8 mouse cellular contexts compared by ENCODE assay signal in the genomic region with DNA sequence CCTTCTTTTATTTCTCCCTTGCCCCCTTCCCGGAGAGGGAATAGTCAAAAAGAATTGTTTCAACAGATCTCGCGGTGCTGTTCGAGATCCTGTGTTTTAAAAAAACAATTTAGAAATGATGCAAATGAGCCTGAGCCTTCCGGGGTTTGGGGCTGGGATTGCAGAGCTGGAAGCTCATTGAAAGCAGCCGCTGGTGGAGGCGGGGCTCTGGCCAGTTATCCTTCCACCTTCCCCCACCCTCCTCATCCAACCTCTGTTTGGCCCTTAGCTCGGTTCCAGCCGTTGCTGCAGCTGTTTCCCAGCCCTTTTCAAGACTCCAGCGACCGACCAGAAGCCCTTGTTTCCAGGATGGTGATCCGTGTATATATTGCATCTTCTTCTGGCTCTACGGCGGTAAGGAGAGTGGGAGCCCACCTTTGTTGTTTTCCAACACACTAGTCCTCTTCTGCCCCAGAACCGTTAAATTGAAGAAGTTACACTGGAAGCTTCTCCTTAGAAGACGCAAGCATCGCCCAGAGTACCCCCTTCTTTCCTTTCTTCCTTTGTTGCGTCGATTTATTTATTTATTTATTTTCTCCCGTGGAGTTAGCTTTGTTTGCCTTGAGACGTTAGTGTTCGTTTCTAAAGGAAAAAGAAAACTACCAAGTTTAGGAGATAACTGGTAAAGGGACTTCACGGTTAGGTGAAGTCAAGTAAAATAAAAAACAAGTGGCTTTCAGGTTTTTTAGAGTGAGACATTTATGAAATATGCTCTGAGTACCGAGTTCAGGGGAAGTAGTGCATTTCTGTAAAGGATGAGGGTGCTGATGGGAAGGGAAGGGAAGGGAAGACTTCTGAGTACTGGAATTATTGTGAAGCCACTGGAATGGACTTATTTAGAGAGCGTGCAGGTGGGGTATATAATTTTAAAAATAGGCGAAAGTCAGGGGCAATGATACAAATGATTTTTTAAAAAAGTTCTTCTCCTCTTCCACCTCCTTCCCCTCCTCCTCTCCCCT. TPM values are rescaled to one million over a fixed set of nuclear protein-coding genes. Genes with fewer than 3 reads are reported as not detected.
DNase-seq lines count a peak whose midpoint lies in the region; ATAC-seq and TF ChIP-seq lines count a peak whose summit lies in the region.

A gene (plus strand): TSS at position 121 of the 998 bp plus-strand sequence.

- ATAC-seq in cerebellum, adult (ENCODE audit: insufficient number of reproducible peaks, low FRiP score, low TSS enrichment), result peak; percentile 66; the same call in 1 of the 2 replicates
- ATAC-seq in forebrain, embryonic 13.5 days, result peak; percentile 98
- peak; percentile 97 for ATAC-seq in heart, postnatal 0 days (ENCODE audit: insufficient read depth, low read depth)
- peak; percentile 98 for ATAC-seq in neural tube, embryonic 14.5 days (ENCODE audit: low read depth)

- H3K27me3 ChIP-seq in forebrain, embryonic 13.5 days, result no peaks in the 10 kb centered on the region
- no peaks in the 10 kb centered on the region for H3K27me3 ChIP-seq in heart, postnatal 0 days (ENCODE audit: control insufficient read depth, insufficient read depth, low read length)
- H3K27me3 ChIP-seq in neural tube, embryonic 14.5 days (ENCODE audit: control insufficient read depth, insufficient read depth, low read length), result no peaks in the 10 kb centered on the region

- peak within 1 kb of the TSS; percentile 58 for H3K4me2 ChIP-seq in forebrain, embryonic 13.5 days
- H3K4me2 ChIP-seq in heart, postnatal 0 days (ENCODE audit: low read depth, low read length), result peak within 1 kb of the TSS; percentile 58
- peak within 1 kb of the TSS; percentile 50 for H3K4me2 ChIP-seq in neural tube, embryonic 14.5 days (ENCODE audit: low read depth, low read length)

- peak within 1 kb of the TSS; percentile 88 for H3K27ac ChIP-seq in forebrain, embryonic 13.5 days
- peak within 1 kb of the TSS; percentile 84 for H3K27ac ChIP-seq in heart, postnatal 0 days (ENCODE audit: low read depth)
- H3K27ac ChIP-seq in neural tube, embryonic 14.5 days (ENCODE audit: low read depth, low read length), result peak within 1 kb of the TSS; percentile 89

- peak; percentile 76 for DNase-seq in ES-CJ7 (ENCODE audit: low read depth, low spot score)
- DNase-seq in heart, postnatal 0 days (ENCODE audit: low spot score), result peak; percentile 87
- peak; percentile 81 to 89 for DNase-seq in kidney, postnatal 4 days
- DNase-seq in lung, adult 18-20 months, result peak; percentile 79 to 87
- peak; percentile 73 for DNase-seq in testis, postnatal 14 days (ENCODE audit: low spot score)

- H3K4me3 ChIP-seq in forebrain, embryonic 13.5 days, result peak within 1 kb of the TSS; percentile 53
- H3K4me3 ChIP-seq in heart, postnatal 0 days (ENCODE audit: low read depth, low read length), result peak within 1 kb of the TSS; percentile 72
- peak within 1 kb of the TSS; percentile 44 for H3K4me3 ChIP-seq in neural tube, embryonic 14.5 days (ENCODE audit: low read depth, low read length)

- H3K9me3 ChIP-seq in forebrain, embryonic 13.5 days (replicated peaks), result no peaks in the 10 kb centered on the region
- no peaks in the 10 kb centered on the region for H3K9me3 ChIP-seq in heart, postnatal 0 days (replicated peaks; ENCODE audit: control insufficient read depth, low read length)
- H3K9me3 ChIP-seq in neural tube, embryonic 14.5 days (ENCODE audit: control insufficient read depth, low read length), result no peaks in the 10 kb centered on the region

- H3K36me3 ChIP-seq in forebrain, embryonic 13.5 days (ENCODE audit: poor library complexity, severe bottlenecking), result no peaks in the 10 kb centered on the region
- H3K36me3 ChIP-seq in heart, postnatal 0 days (replicated peaks; ENCODE audit: control insufficient read depth, insufficient read depth, low read length), result no peaks in the 10 kb centered on the region
- no peaks in the 10 kb centered on the region for H3K36me3 ChIP-seq in neural tube, embryonic 14.5 days (ENCODE audit: control insufficient read depth, insufficient read depth, low read length)

- WGBS in forebrain, embryonic 13.5 days, result 14% methylated on average over 26 of the region's 26 CpGs
- WGBS in heart, postnatal 0 days, result 10% methylated on average over 26 of the region's 26 CpGs
- 14% methylated on average over 26 of the region's 26 CpGs for WGBS in neural tube, embryonic 14.5 days

- H3K9ac ChIP-seq in forebrain, embryonic 13.5 days, result peak within 1 kb of the TSS; percentile 69
- peak within 1 kb of the TSS; percentile 64 for H3K9ac ChIP-seq in heart, postnatal 0 days (replicated peaks; ENCODE audit: low read depth, low read length)
- peak within 1 kb of the TSS; percentile 69 for H3K9ac ChIP-seq in neural tube, embryonic 14.5 days (replicated peaks; ENCODE audit: low read depth, low read length)

- TF ChIP-seq EP300 in heart, postnatal 0 days (IDR thresholded peaks at IDR 0.05; ENCODE audit: low read depth), result no peak

- no peaks in the 10 kb centered on the region for H3K4me1 ChIP-seq in forebrain, embryonic 13.5 days
- H3K4me1 ChIP-seq in heart, postnatal 0 days (ENCODE audit: control insufficient read depth, insufficient read depth), result no peaks in the 10 kb centered on the region
- H3K4me1 ChIP-seq in neural tube, embryonic 14.5 days (ENCODE audit: control insufficient read depth, insufficient read depth, low read length), result no peaks in the 10 kb centered on the region

- TF ChIP-seq CTCF in heart, postnatal 0 days (IDR thresholded peaks at IDR 0.05; ENCODE audit: low read depth), result no peak

RNA-seq across cellular contexts. Expression of the gene that starts here (rescaled TPM):
- 251 and 265 TPM in 2 replicates for polyA plus RNA-seq in forebrain, embryonic 13.5 days (2015; fragmentation: Nextera tagmentation; extraction: Ambion mirVana)
- 45.3 and 47.4 TPM in 2 replicates for total RNA-seq in heart, postnatal 0 days (2014; rRNA removed; ENCODE audit: low replicate concordance)
- polyA plus RNA-seq in heart, postnatal 0 days (2015; fragmentation: Nextera tagmentation; extraction: Ambion mirVana), result 52.7 and 56.7 TPM in 2 replicates
- 210 and 227 TPM in 2 replicates for polyA plus RNA-seq in neural tube, embryonic 14.5 days (2014; fragmentation: Nextera tagmentation; extraction: Ambion mirVana)

Comparison
In these comparisons a context has a peak if more than half of its experiments do, and no peak if none do; other contexts are left out.
1. Peak in every context shown above with its lines: DNase-seq, ATAC-seq, H3K4me3 ChIP-seq and H3K27ac ChIP-seq.